Mouse (Mus musculus) T-helper 2 cell (primary cell): ENCODE results near the gene Trmt61a.
"Not testable (repeated sequence)": the region's sequence is repeated elsewhere in the genome, so short reads cannot be mapped to it uniquely, and the experiment has no call there.

Experiments
- in situ Hi-C: fragments of 300-600 bp; cut with MboI, MseI; formaldehyde crosslinking; loops from one replicate; pipeline ENCODE4 v1.15.1; 2025; ENCODE audit warnings: high pct_unique_total_duplicates

Gene Trmt61a

DNA sequence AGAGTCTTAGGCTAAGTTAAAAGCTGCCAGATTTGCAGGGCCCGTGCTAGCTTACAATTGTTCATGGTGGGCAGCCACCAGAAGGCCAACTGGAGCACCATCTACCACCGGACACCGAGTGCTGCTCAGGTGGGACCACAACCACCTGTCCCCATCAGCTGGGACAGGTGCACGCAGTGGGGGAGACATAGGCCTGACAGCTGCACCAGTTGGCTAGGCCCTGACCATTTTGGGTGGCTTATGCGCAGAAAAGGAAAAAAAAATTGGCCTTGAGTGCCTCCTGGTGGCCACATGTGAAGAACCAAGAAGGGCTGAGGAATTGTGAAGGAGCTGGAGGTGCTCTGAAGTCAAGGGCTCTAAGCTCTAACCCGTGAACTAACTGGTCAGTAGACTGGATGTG lies 18.3 kb downstream of the Trmt61a start:
- in situ Hi-C loops = loop anchor here (5.0 kb wide), 1 partner anchor 34 kb away; no protein-coding TSS in a partner anchor

DNA sequence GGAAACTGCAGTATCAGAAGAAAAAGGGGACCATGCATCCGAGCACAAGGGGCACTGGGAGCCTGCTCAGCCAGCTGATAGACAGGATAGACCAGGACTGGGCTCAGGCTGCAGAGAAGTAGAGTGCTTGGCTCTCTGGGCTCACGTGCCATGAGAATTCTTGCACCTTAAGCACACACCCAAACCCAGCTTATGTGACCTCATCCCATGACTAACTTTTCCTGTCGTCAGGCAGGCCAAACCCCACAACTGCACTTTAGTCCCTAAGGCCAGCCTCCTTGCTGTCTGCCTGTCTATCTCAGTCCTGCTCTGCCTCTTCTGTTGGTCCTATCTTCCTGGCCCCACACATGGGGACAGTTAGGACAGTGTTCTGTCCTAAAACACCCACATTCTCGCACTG lies 19.8 kb downstream of the Trmt61a start:
- in situ Hi-C loops = loop anchor here (5.0 kb wide), 1 partner anchor 35 kb away; no protein-coding TSS in a partner anchor

GRCm38 (mm10) chr12:111698346-111698913 lies 20.5 kb downstream of the Trmt61a start:
- in situ Hi-C loops = loop anchor here (5.0 kb wide), 1 partner anchor 36 kb away; no protein-coding TSS in a partner anchor

DNA sequence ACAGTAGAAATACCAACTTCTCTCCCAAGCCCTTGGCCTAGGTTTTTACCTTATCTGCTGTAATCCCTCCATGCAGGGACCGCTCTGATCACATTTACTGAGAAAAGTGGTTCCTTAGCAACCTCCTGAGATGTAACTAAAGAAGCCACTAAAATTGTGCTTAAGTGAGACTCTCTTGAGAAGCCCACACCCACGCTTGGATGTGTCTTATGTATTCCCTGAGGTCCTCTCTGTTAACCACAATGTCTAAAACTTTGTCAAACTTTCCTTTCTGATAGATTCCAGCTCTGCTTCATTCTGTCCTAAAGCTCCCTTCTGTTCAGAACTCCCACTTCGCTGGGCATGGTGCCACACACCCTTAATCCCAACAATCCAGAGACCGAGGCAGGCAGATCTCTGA lies 21.6 kb downstream of the Trmt61a start:
- in situ Hi-C loops = loop anchor here (5.0 kb wide), 1 partner anchor 37 kb away; no protein-coding TSS in a partner anchor

DNA sequence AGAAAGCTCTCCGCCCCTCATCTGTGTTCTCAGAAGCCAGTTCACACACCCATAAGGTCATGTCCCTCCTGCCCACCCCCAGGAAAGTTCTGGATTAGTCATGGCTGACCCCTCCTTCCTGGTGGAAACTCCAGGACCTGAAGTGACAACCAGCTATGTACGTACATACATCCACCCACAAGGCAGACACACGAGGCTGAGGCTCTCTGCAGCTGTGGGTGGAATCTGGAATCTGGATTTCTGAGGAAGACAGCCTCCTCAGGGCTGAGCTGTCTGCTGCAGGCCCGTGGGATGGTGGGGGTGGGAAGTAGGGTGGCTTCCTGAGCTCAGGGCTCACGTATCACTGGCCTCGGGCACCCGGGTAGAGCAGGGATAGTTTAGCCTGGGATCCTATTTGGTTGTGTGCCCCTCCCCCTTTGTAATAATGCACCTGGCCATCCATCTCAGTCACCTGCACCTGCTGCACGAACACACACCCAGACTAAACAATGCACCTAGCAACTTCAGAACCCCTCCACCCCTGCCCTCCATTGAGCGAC lies 23.1 kb downstream of the Trmt61a start:
- in situ Hi-C loops = no loop called here

DNA sequence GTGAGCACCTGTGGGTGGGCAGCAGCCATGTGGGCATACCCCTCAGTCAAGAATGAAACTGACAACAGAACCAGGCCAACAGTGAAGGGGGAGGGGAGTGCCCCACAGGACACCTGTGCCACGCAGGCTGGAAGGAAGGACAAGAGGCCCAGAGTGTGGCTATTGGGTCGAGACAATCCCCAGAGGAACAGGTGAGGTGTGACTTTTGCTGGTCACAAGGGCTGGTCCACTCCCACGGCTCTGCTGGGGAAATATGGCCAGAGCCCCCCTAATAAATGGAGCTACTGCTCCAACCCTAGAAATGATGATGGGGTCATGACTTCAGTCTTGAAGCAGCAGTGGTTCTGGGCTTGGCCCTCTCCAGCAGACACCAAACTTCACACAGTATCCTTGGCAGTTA lies 25.4 kb downstream of the Trmt61a start:
- in situ Hi-C loops = no loop called here

DNA sequence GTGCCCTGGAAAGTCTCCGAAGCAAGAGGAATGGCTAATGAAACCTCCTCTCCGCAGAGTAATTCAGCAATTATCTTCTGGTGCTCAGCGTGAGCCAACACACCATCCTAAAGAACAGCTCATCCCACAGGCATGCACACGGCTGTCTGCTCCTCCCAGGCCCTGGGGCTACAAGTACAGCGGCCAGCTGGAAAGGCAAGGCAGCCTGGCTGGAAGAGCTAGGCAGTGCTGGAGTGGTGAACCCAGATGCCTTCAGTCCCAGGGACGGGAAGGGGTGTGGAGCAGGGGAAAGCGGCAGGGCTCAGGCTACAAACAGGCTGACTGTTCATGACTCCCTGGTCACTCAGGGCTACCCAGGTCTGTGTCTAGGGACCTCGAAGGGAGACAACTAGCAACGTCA lies 26.7 kb downstream of the Trmt61a start:
- in situ Hi-C loops = no loop called here

- in situ Hi-C loops = no loop called here
Observed at GRCm38 (mm10) chr12:111705186-111705973, 27.5 kb downstream of the Trmt61a start.

DNA sequence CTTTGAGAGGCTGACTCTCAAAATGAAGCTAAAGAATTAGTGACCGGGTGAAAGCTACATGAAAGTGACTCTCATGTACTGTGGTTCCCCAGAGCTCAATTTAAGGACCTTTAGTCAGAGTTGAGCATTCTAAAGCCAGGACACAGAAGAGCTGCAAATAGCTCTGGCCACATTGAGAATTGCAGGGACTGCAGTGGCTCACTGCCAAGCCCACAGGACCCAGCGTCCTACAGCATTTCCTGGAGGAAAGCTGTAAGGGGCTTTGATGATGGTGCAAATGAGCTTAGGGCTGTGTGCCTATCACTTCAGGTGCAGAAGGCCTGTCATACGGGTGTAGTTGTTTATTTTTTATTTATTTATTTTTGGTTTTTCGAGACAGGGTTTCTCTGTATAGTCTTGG lies 30.3 kb downstream of the Trmt61a start:
- in situ Hi-C loops = no loop called here

DNA sequence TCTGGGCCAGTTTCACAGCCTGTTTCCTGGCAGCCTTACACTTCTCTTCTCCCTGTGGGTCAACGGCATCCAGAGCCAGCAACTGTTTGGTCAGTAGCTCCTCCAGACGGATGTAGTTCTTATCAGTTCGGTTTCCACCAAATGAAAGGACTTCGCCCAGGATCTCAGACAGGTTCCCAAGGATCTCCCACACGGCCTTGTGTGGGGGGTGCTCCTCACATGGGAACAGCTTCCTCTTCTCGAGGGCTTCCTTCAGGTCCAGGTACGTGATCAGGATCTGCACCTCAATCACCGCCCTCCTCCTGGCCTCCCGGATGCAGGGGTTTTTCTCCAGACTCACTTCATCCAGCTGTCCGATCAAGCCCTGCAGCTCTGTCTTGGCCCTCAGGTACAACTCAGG lies 32.2 kb downstream of the Trmt61a start:
- in situ Hi-C loops = no loop called here

GRCm38 (mm10) chr12:111712476-111712875 lies 34.6 kb downstream of the Trmt61a start:
- in situ Hi-C loops = no loop called here

- in situ Hi-C loops = no loop called here
Observed at GRCm38 (mm10) chr12:111713004-111713651, 35.2 kb downstream of the Trmt61a start, which contains the start of the genes Bag5 and Apopt1. Gene Bag5 (minus strand): TSS chr12:111713257. Gene Apopt1 (plus strand): TSS chr12:111713261.

GRCm38 (mm10) chr12:111713880-111714279 lies 36.0 kb downstream of the Trmt61a start:
- in situ Hi-C loops = not testable (repeated sequence)

- in situ Hi-C loops = no loop called here
Observed at GRCm38 (mm10) chr12:111716505-111716904, 38.6 kb downstream of the Trmt61a start.

GRCm38 (mm10) chr12:111718656-111719055 lies 40.8 kb downstream of the Trmt61a start:
- in situ Hi-C loops = no loop called here

DNA sequence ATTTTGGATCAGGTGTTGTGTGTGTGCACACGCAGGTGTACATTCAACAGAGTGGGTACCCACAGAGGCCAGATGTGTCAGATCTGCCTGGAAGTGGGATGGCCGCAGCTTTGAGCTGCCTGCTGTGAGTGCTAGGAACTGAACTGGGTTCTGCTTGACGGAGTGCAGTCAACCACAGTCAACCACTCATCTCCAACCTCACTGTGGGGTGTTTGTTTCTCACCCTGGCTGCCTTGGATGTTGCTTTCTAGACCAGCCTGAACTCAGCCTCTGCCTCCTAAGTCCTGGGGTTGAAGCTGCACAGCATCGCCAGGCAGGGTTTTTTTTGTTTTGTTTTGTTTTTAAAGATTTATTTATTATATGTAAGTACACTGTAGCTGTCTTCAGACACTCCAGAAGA lies 42.3 kb downstream of the Trmt61a start:
- in situ Hi-C loops = no loop called here

GRCm38 (mm10) chr12:111722654-111723053 lies 44.7 kb downstream of the Trmt61a start:
- in situ Hi-C loops = no loop called here

DNA sequence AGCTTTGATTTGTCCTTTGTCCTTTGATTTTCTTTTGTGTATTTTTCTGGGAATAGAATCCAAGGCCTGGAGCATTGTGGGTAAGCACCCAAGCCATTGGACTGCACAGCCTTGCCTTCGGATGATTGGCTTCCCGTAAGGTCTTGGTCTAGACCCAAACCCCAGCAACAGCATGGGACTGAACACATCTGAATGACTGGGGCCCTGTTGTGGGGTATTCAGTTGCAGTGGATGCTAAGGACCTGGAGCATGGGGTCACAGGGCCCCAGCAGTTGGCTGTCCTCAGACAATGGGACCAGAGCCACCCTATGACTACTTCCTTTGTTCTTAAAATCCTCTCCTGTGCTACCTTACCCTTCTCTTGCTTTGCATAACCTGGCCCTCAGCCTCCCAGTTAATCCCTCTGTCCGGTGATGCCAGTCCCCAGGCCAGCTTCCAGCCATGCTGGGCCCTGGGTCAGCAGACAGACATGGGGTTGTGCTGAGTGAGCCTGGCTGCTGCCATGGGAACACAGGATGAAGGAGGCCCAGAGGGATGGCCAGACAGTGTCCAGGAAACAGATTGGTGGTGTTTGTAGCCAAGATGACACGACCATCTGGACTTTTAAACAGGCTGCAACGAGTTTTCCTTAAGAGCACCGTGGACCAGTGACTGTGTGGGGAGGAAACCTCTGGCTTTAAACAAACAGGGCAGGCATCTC lies 46.9 kb downstream of the Trmt61a start:
- in situ Hi-C loops = no loop called here

GRCm38 (mm10) chr12:111725338-111726121 lies 47.6 kb downstream of the Trmt61a start:
- in situ Hi-C loops = no loop called here

- in situ Hi-C loops = no loop called here
Observed at GRCm38 (mm10) chr12:111726122-111726463, 48.2 kb downstream of the Trmt61a start.

GRCm38 (mm10) chr12:111727956-111728355 lies 50.1 kb downstream of the Trmt61a start:
- in situ Hi-C loops = no loop called here
